Mouse (Mus musculus): ENCODE data around the gene Agk. TPM values are rescaled to one million over a fixed set of nuclear protein-coding genes. Genes with fewer than 3 reads are reported as not detected.

Agk gene
- polyA plus RNA-seq, 1 experiment from 2014 or later, result 43.4 TPM

DNA sequence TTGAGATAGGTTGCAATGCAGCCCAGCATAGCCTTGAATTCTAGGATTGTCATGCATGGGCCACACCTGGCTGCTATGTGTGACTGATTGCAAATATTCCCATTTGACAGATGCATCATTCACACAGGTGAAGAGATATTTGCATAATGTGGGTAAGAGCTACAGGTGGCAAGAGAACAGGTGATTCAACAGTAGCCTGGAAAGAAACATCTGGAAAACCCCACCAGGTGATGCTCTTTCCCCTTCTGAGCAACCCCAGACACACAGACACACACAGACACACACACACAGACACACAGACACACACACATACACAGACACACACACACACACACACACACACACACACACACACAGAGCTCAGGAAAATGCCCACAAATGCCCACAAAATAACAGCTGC lies 106.8 kb downstream of the Agk start:
- DNase-seq (ENCODE audit: low spot score), result no peak
- ATAC-seq (ENCODE audit: low FRiP score), result no peak
- no peaks in the 10 kb centered on the region for H3K27me3 ChIP-seq (ENCODE audit: control insufficient read depth, insufficient read depth, low read length)
- H3K36me3 ChIP-seq (ENCODE audit: control insufficient read depth, insufficient read depth, low read length), result no peaks in the 10 kb centered on the region
- no peak overlapping the region for H3K4me3 ChIP-seq (ENCODE audit: low read depth, low read length)
- H3K4me1 ChIP-seq (replicated peaks; ENCODE audit: control insufficient read depth, insufficient read depth, low read length), result peaks cover 4% of the 10 kb centered on the region; the same call in 1 of the 2 replicates
- no peak overlapping the region for H3K27ac ChIP-seq (ENCODE audit: low read depth, low read length)
- H3K9me3 ChIP-seq (ENCODE audit: control insufficient read depth, low read length), result no peaks in the 10 kb centered on the region
- H3K9ac ChIP-seq (ENCODE audit: low read depth, low read length), result no peak overlapping the region
- no peak overlapping the region for H3K4me2 ChIP-seq (replicated peaks; ENCODE audit: low read depth, low read length)

GRCm38 (mm10) chr6:40432346-40433275 lies 107.6 kb downstream of the Agk start:
- ATAC-seq (ENCODE audit: low FRiP score) (no peak), DNase-seq (ENCODE audit: low spot score) (no peak)
- Histone ChIP-seq H3K4me3 (ENCODE audit: low read depth, low read length) (no peak overlapping the region), H3K36me3 (ENCODE audit: control insufficient read depth, insufficient read depth, low read length) (no peaks in the 10 kb centered on the region), H3K27me3 (ENCODE audit: control insufficient read depth, insufficient read depth, low read length) (0 out of 2 replicates have a peak, but pooled peaks cover 3% of the 10 kb centered on the region), H3K9me3 (ENCODE audit: control insufficient read depth, low read length) (no peaks in the 10 kb centered on the region), H3K4me1 (replicated peaks; ENCODE audit: control insufficient read depth, insufficient read depth, low read length) (peaks cover 4% of the 10 kb centered on the region; the same call in 1 of the 2 replicates), H3K9ac (ENCODE audit: low read depth, low read length) (no peak overlapping the region), H3K27ac (ENCODE audit: low read depth, low read length) (no peak overlapping the region), H3K4me2 (replicated peaks; ENCODE audit: low read depth, low read length) (no peak overlapping the region)
- 88% methylated on average over 17 of the region's 17 CpGs for WGBS

GRCm38 (mm10) chr6:40434697-40435096 lies 109.7 kb downstream of the Agk start:
- WGBS, result 10% methylated on average over 7 of the region's 7 CpGs
- Histone ChIP-seq H3K9ac (ENCODE audit: low read depth, low read length) (peak overlapping the region; percentile 70), H3K4me3 (ENCODE audit: low read depth, low read length) (peak overlapping the region; percentile 62), H3K4me2 (replicated peaks; ENCODE audit: low read depth, low read length) (peak overlapping the region; percentile 76), H3K36me3 (ENCODE audit: control insufficient read depth, insufficient read depth, low read length) (no peaks in the 10 kb centered on the region), H3K27ac (ENCODE audit: low read depth, low read length) (no peak overlapping the region), H3K27me3 (ENCODE audit: control insufficient read depth, insufficient read depth, low read length) (0 out of 2 replicates have a peak, but pooled peaks cover 6% of the 10 kb centered on the region), H3K4me1 (replicated peaks; ENCODE audit: control insufficient read depth, insufficient read depth, low read length) (peaks cover 4% of the 10 kb centered on the region; the same call in 1 of the 2 replicates), H3K9me3 (ENCODE audit: control insufficient read depth, low read length) (no peaks in the 10 kb centered on the region)
- ATAC-seq (ENCODE audit: low FRiP score), result no peak
- no peak for DNase-seq (ENCODE audit: low spot score)

- under 1% methylated on average over 69 of the region's 72 CpGs for WGBS
Observed at GRCm38 (mm10) chr6:40435151-40436046, 110.4 kb downstream of the Agk start.

GRCm38 (mm10) chr6:40436047-40436483 lies 111.1 kb downstream of the Agk start, which contains the start of gene E330009J07Rik:
Gene E330009J07Rik (minus strand): TSS chr6:40436135.
- 1% methylated on average over 37 of the region's 38 CpGs for WGBS
- H3K4me3 ChIP-seq (ENCODE audit: low read depth, low read length), result peak within 1 kb of the TSS; percentile 62
- DNase-seq (ENCODE audit: low spot score) (peak; percentile 85), ATAC-seq (ENCODE audit: low FRiP score) (peak; percentile 95)
- peak within 1 kb of the TSS; percentile 49 for H3K27ac ChIP-seq (ENCODE audit: low read depth, low read length)
- H3K27me3 ChIP-seq (ENCODE audit: control insufficient read depth, insufficient read depth, low read length), result 0 out of 2 replicates have a peak, but pooled peaks cover 6% of the 10 kb centered on the region
- H3K9me3 ChIP-seq (ENCODE audit: control insufficient read depth, low read length), result no peaks in the 10 kb centered on the region
- peaks cover 4% of the 10 kb centered on the region; the same call in 1 of the 2 replicates for H3K4me1 ChIP-seq (replicated peaks; ENCODE audit: control insufficient read depth, insufficient read depth, low read length)
- H3K36me3 ChIP-seq (ENCODE audit: control insufficient read depth, insufficient read depth, low read length), result no peaks in the 10 kb centered on the region
- H3K9ac ChIP-seq (ENCODE audit: low read depth, low read length), result peak within 1 kb of the TSS; percentile 70
- H3K4me2 ChIP-seq (replicated peaks; ENCODE audit: low read depth, low read length), result peak within 1 kb of the TSS; percentile 76

More at GRCm38 (mm10) chr6:40435151-40436046, 110.4 kb downstream of the Agk start:
- H3K27me3 ChIP-seq (ENCODE audit: control insufficient read depth, insufficient read depth, low read length), result 0 out of 2 replicates have a peak, but pooled peaks cover 6% of the 10 kb centered on the region
- DNase-seq (ENCODE audit: low spot score), result peak; percentile 74
- peaks cover 4% of the 10 kb centered on the region; the same call in 1 of the 2 replicates for H3K4me1 ChIP-seq (replicated peaks; ENCODE audit: control insufficient read depth, insufficient read depth, low read length)
- H3K9me3 ChIP-seq (ENCODE audit: control insufficient read depth, low read length), result no peaks in the 10 kb centered on the region
- H3K27ac ChIP-seq (ENCODE audit: low read depth, low read length), result peak overlapping the region; percentile 49
- peak; percentile 87 for ATAC-seq (ENCODE audit: low FRiP score)
- no peaks in the 10 kb centered on the region for H3K36me3 ChIP-seq (ENCODE audit: control insufficient read depth, insufficient read depth, low read length)
- H3K9ac ChIP-seq (ENCODE audit: low read depth, low read length), result peak overlapping the region; percentile 70
- peak overlapping the region; percentile 62 for H3K4me3 ChIP-seq (ENCODE audit: low read depth, low read length)
- peak overlapping the region; percentile 76 for H3K4me2 ChIP-seq (replicated peaks; ENCODE audit: low read depth, low read length)

- Histone ChIP-seq H3K9me3 (ENCODE audit: control insufficient read depth, low read length) (no peaks in the 10 kb centered on the region), H3K4me1 (replicated peaks; ENCODE audit: control insufficient read depth, insufficient read depth, low read length) (peaks cover 4% of the 10 kb centered on the region; the same call in 1 of the 2 replicates), H3K36me3 (ENCODE audit: control insufficient read depth, insufficient read depth, low read length) (no peaks in the 10 kb centered on the region), H3K27ac (ENCODE audit: low read depth, low read length) (no peak within 1 kb of the TSS), H3K4me2 (replicated peaks; ENCODE audit: low read depth, low read length) (no peak within 1 kb of the TSS), H3K9ac (ENCODE audit: low read depth, low read length) (no peak within 1 kb of the TSS), H3K27me3 (ENCODE audit: control insufficient read depth, insufficient read depth, low read length) (0 out of 2 replicates have a peak, but pooled peaks cover 6% of the 10 kb centered on the region), H3K4me3 (ENCODE audit: low read depth, low read length) (no peak within 1 kb of the TSS)
- 82% methylated on average over 5 of the region's 5 CpGs for WGBS
- DNase-seq (ENCODE audit: low spot score) (no peak), ATAC-seq (ENCODE audit: low FRiP score) (no peak)
Observed at GRCm38 (mm10) chr6:40438936-40439335, 114.0 kb downstream of the Agk start, which contains the start of gene Wee2. Gene Wee2 (plus strand): TSS chr6:40439088.

DNA sequence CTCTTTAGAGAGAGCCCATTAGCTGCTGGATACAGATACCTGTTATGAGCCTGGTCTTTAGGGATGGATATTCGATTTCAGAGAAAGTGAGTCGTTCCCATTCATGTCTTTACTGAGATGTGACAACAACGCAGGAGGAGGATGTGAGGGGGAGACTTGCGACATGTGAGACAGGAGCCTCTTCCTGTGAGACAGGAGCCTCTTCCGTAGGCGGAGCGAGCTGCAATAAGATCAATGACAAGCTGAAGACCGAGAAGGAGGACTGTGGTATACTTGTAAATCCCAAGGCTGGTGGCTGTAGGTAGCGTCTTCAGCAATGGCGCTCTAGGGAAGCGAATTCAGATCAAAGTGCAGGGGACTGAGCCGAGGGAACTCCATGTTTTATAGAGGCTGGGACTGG lies 114.8 kb downstream of the Agk start:
- Histone ChIP-seq H3K4me2 (replicated peaks; ENCODE audit: low read depth, low read length) (no peak overlapping the region), H3K36me3 (ENCODE audit: control insufficient read depth, insufficient read depth, low read length) (no peaks in the 10 kb centered on the region), H3K4me3 (ENCODE audit: low read depth, low read length) (no peak overlapping the region), H3K9ac (ENCODE audit: low read depth, low read length) (no peak overlapping the region), H3K27me3 (ENCODE audit: control insufficient read depth, insufficient read depth, low read length) (0 out of 2 replicates have a peak, but pooled peaks cover 6% of the 10 kb centered on the region), H3K4me1 (replicated peaks; ENCODE audit: control insufficient read depth, insufficient read depth, low read length) (peaks cover 2% of the 10 kb centered on the region; the same call in 1 of the 2 replicates), H3K27ac (ENCODE audit: low read depth, low read length) (no peak overlapping the region), H3K9me3 (ENCODE audit: control insufficient read depth, low read length) (no peaks in the 10 kb centered on the region)
- 54% methylated on average over 12 of the region's 12 CpGs for WGBS
- DNase-seq (ENCODE audit: low spot score) (no peak), ATAC-seq (ENCODE audit: low FRiP score) (no peak)

- Histone ChIP-seq H3K4me1 (replicated peaks; ENCODE audit: control insufficient read depth, insufficient read depth, low read length) (no peaks in the 10 kb centered on the region), H3K27me3 (ENCODE audit: control insufficient read depth, insufficient read depth, low read length) (0 out of 2 replicates have a peak, but pooled peaks cover 6% of the 10 kb centered on the region), H3K4me2 (replicated peaks; ENCODE audit: low read depth, low read length) (no peak overlapping the region), H3K27ac (ENCODE audit: low read depth, low read length) (no peak overlapping the region), H3K36me3 (ENCODE audit: control insufficient read depth, insufficient read depth, low read length) (no peaks in the 10 kb centered on the region), H3K4me3 (ENCODE audit: low read depth, low read length) (no peak overlapping the region), H3K9me3 (ENCODE audit: control insufficient read depth, low read length) (no peaks in the 10 kb centered on the region), H3K9ac (ENCODE audit: low read depth, low read length) (no peak overlapping the region)
- WGBS, result 78% methylated on average over 3 of the region's 3 CpGs
- no peak for DNase-seq (ENCODE audit: low spot score)
- no peak for ATAC-seq (ENCODE audit: low FRiP score)
Observed at GRCm38 (mm10) chr6:40441276-40441675, 116.3 kb downstream of the Agk start.

Measured in hindbrain, embryonic 11.5 days (tissue).